Mouse (Mus musculus): ENCODE measurements at regions not wholly inside any gene's neighbourhood (a gene's known extent, or its start where the extent isn't known, plus 50 kb on each side); places are given as distances from the start of the nearest gene placed in this dataset.

- no peak for TF ChIP-seq POLR2A (IDR thresholded peaks at IDR 0.05; ENCODE audit: extremely low read depth, insufficient read depth, low read length)
- TF ChIP-seq CTCF (IDR thresholded peaks at IDR 0.05; ENCODE audit: extremely low read depth, insufficient read depth, low read length), result no peak
Measured at GRCm38 (mm10) chr9:14041900-14042435, 214.5 kb downstream of the Fam76b start.
